Mouse (Mus musculus): Measurements from ENCODE around the gene Use1. TPM values are rescaled to one million over a fixed set of nuclear protein-coding genes. Genes with fewer than 3 reads are reported as not detected.

Use1 gene
- polyA plus RNA-seq (2014; fragmentation: Illumina TruSeq; extraction: RNeasy Lipid Tissue Mini Kit (QIAGEN cat#74804); ENCODE audit: low replicate concordance), result 0.78 TPM

GRCm38 (mm10) chr8:71366771-71367528 lies at the start of gene Use1:
Gene Use1, plus strand, starts transcription at chr8:71366848.

DNA sequence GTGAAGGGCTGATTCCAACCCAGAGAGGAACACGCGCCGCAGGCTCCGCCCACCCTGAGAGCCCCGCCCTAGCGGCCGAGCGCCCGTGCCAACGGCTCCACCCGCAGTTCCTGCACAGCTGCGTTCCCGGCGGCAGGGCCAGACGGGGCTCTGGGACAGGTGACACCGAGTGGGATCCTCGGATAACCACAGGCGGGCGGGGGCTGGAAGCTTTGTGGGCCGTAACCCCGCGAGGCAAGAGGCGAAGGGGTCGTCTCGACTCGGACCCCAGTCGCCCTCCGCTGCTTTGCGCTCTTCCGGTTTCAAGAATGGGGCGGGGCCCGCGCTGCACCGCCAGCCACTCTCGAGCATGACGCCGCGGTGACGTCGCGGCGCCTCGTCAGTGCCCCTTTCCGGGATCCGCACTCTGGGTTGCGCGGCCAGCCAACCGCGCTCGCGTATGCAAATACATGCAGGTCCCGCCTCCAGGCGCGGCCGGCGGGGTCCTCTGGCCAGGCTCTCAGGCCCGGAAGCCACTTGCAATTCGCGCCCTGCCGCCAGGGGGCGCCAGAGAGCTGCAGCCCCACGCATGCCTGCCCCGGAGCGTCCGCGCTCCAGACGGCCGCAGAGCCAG lies 4.7 kb downstream of the Use1 start, which contains the start of gene Ocel1:
TSS of gene Ocel1 (plus strand) at position 63 of the 613 bp plus-strand sequence.

DNA sequence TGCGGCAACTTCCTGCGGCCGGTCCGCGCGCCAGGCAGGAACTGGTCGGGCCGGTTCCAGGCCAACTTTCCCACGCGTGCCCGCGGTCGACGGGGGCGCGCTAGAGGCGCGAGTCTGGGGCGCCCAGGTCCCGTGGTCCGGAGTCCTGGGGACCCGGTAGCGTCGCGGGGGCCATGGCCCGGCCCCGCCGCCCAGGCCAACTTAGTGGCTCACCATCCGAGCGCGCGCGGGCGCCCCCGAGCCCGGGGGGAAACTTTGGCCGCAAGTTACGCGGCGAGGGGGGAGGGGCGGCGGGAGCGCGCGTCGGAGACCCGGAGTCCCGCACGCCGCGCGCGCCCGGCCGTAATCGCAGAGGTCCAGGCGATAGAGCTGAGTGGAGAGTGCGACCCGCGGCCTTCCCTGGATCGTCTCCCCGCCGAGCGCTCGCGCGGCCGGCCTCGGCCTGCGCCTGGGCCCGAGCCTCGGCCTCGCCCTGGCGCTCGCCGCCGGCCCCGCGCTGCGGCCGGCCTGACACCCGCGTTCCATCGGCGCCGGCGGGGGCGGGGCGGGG lies 14.8 kb downstream of the Use1 start, which contains the start of gene Nr2f6:
TSS of gene Nr2f6 (minus strand) at position 540 of the 550 bp plus-strand sequence.

DNA sequence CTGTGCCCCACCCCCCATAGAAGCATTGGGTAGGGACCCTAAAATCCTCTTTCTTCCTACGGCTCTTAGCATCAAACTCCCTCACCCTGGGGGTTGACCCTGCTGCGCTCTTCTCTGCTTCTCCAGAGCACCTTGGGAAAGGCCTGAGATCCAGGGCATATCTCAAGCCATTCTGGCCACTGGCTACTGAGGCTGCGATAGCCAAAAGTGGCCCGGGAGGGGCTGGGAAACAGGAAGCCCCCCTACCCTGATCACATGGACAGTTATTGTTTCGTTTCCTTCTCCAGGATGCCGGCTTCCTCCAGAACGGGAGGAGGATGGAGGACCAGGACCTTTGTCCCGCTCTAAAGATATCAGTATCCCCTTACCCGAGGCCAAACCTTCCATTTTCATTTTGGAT lies 29.0 kb downstream of the Use1 start, which contains the start of gene Ushbp1:
TSS of gene Ushbp1 (minus strand) at position 174 of the 400 bp plus-strand sequence.

DNA sequence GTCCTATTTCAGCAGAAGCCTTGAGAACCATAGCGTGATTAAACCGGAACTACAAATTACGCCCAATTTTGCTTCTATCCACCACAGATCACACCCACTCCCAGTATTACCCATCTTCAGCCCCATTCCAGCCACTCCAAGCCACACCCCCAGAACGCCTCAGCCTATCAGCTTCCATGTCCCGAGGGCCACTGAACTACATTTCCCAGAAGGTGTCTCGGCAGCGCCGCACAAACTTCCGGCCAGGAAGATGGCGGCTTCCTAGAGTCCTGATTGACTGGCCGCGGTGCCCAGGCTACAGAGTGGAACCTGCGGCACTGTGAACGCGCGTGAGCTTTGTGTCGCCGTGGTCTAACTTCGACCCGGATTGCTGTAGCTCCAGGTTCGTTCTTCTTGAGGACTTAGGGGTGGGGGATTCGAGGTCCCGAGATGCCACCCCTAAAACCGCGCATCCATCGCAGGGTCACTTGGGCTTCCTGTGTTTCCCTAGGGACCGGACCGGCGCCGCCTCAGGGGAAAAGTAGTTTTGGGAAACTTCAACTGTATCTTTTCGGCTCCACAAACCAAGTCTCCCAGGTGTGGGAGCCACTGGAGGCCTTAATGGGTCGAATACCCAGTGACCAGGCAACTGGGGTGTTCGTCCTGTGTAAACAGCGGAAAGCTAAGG lies 30.1 kb downstream of the Use1 start, which contains the start of gene Babam1:
TSS of gene Babam1 (plus strand) at position 223 of the 667 bp plus-strand sequence.

GRCm38 (mm10) chr8:71405401-71406098 lies 38.9 kb downstream of the Use1 start, which contains the start of gene Ankle1:
Gene Ankle1, plus strand, starts transcription at chr8:71406010.

Other genes with a start within 250 kb of the Use1 start
- 1.4 TPM for gene Myo9b, start 94.1 kb upstream of the Use1 start, polyA plus RNA-seq (2014; fragmentation: Illumina TruSeq; extraction: RNeasy Lipid Tissue Mini Kit (QIAGEN cat#74804); ENCODE audit: low replicate concordance)
- 1.0 TPM for gene Haus8, start 93.9 kb upstream of the Use1 start, polyA plus RNA-seq (2014; fragmentation: Illumina TruSeq; extraction: RNeasy Lipid Tissue Mini Kit (QIAGEN cat#74804); ENCODE audit: low replicate concordance)
- gene Ocel1, start 4.5 kb downstream of the Use1 start, polyA plus RNA-seq (2014; fragmentation: Illumina TruSeq; extraction: RNeasy Lipid Tissue Mini Kit (QIAGEN cat#74804); ENCODE audit: low replicate concordance), result 1.7 TPM
- 1.4 TPM for gene Nr2f6, start 15.1 kb downstream of the Use1 start, polyA plus RNA-seq (2014; fragmentation: Illumina TruSeq; extraction: RNeasy Lipid Tissue Mini Kit (QIAGEN cat#74804); ENCODE audit: low replicate concordance)
- 0.63 TPM for gene Ushbp1, start 29.0 kb downstream of the Use1 start, polyA plus RNA-seq (2014; fragmentation: Illumina TruSeq; extraction: RNeasy Lipid Tissue Mini Kit (QIAGEN cat#74804); ENCODE audit: low replicate concordance)
- gene Babam1, start 30.0 kb downstream of the Use1 start, polyA plus RNA-seq (2014; fragmentation: Illumina TruSeq; extraction: RNeasy Lipid Tissue Mini Kit (QIAGEN cat#74804); ENCODE audit: low replicate concordance), result 8.0 TPM
- gene Ankle1, start 39.2 kb downstream of the Use1 start, polyA plus RNA-seq (2014; fragmentation: Illumina TruSeq; extraction: RNeasy Lipid Tissue Mini Kit (QIAGEN cat#74804); ENCODE audit: low replicate concordance), result 2.5 TPM
- gene Abhd8, start 96.8 kb downstream of the Use1 start, polyA plus RNA-seq (2014; fragmentation: Illumina TruSeq; extraction: RNeasy Lipid Tissue Mini Kit (QIAGEN cat#74804); ENCODE audit: low replicate concordance), result not detected
- gene Mrpl34, start 98.1 kb downstream of the Use1 start, polyA plus RNA-seq (2014; fragmentation: Illumina TruSeq; extraction: RNeasy Lipid Tissue Mini Kit (QIAGEN cat#74804); ENCODE audit: low replicate concordance), result 9.5 TPM
- 2.4 TPM for gene Dda1, start 102.4 kb downstream of the Use1 start, polyA plus RNA-seq (2014; fragmentation: Illumina TruSeq; extraction: RNeasy Lipid Tissue Mini Kit (QIAGEN cat#74804); ENCODE audit: low replicate concordance)
- 1.2 TPM for gene Ano8, start 119.1 kb downstream of the Use1 start, polyA plus RNA-seq (2014; fragmentation: Illumina TruSeq; extraction: RNeasy Lipid Tissue Mini Kit (QIAGEN cat#74804); ENCODE audit: low replicate concordance)
- 1.7 TPM for gene Gtpbp3, start 121.3 kb downstream of the Use1 start, polyA plus RNA-seq (2014; fragmentation: Illumina TruSeq; extraction: RNeasy Lipid Tissue Mini Kit (QIAGEN cat#74804); ENCODE audit: low replicate concordance)
- 1.4 TPM for gene Plvap, start 144.9 kb downstream of the Use1 start, polyA plus RNA-seq (2014; fragmentation: Illumina TruSeq; extraction: RNeasy Lipid Tissue Mini Kit (QIAGEN cat#74804); ENCODE audit: low replicate concordance)
- gene Ccdc194, start 158.9 kb downstream of the Use1 start, polyA plus RNA-seq (2014; fragmentation: Illumina TruSeq; extraction: RNeasy Lipid Tissue Mini Kit (QIAGEN cat#74804); ENCODE audit: low replicate concordance), result not detected
- 0.82 TPM for gene Bst2, start 170.6 kb downstream of the Use1 start, polyA plus RNA-seq (2014; fragmentation: Illumina TruSeq; extraction: RNeasy Lipid Tissue Mini Kit (QIAGEN cat#74804); ENCODE audit: low replicate concordance)
- gene Mvb12a, start 176.1 kb downstream of the Use1 start, polyA plus RNA-seq (2014; fragmentation: Illumina TruSeq; extraction: RNeasy Lipid Tissue Mini Kit (QIAGEN cat#74804); ENCODE audit: low replicate concordance), result 2.9 TPM
- gene Tmem221, start 192.0 kb downstream of the Use1 start, polyA plus RNA-seq (2014; fragmentation: Illumina TruSeq; extraction: RNeasy Lipid Tissue Mini Kit (QIAGEN cat#74804); ENCODE audit: low replicate concordance), result not detected
- not detected for gene Nxnl1, start 199.8 kb downstream of the Use1 start, polyA plus RNA-seq (2014; fragmentation: Illumina TruSeq; extraction: RNeasy Lipid Tissue Mini Kit (QIAGEN cat#74804); ENCODE audit: low replicate concordance)
- 0.41 TPM for gene Slc27a1, start 202.0 kb downstream of the Use1 start, polyA plus RNA-seq (2014; fragmentation: Illumina TruSeq; extraction: RNeasy Lipid Tissue Mini Kit (QIAGEN cat#74804); ENCODE audit: low replicate concordance)
- gene Pgls, start 225.3 kb downstream of the Use1 start, polyA plus RNA-seq (2014; fragmentation: Illumina TruSeq; extraction: RNeasy Lipid Tissue Mini Kit (QIAGEN cat#74804); ENCODE audit: low replicate concordance), result 0.59 TPM
- 1.0 TPM for gene Fam129c, start 230.8 kb downstream of the Use1 start, polyA plus RNA-seq (2014; fragmentation: Illumina TruSeq; extraction: RNeasy Lipid Tissue Mini Kit (QIAGEN cat#74804); ENCODE audit: low replicate concordance)
- 26.0 TPM for gene Colgalt1, start 244.2 kb downstream of the Use1 start, polyA plus RNA-seq (2014; fragmentation: Illumina TruSeq; extraction: RNeasy Lipid Tissue Mini Kit (QIAGEN cat#74804); ENCODE audit: low replicate concordance)